8 mouse cellular contexts compared by ENCODE assay signal in genomic region chr7:46013266-46014010, GRCm38 (mm10). TPM values are rescaled to one million over a fixed set of nuclear protein-coding genes. Genes with fewer than 3 reads are reported as not detected.
DNase-seq lines count a peak whose midpoint lies in the region; ATAC-seq lines count a peak whose summit lies in the region.

No protein-coding gene starts in this region.

- H3K27me3 ChIP-seq in embryonic facial prominence, embryonic 11.5 days (ENCODE audit: control insufficient read depth, insufficient read depth, low read length), result no peaks in the 10 kb centered on the region
- H3K27me3 ChIP-seq in heart, embryonic 12.5 days (replicated peaks), result peaks cover 2% of the 10 kb centered on the region; the same call in 1 of the 2 replicates
- H3K27me3 ChIP-seq in midbrain, embryonic 12.5 days, result no peaks in the 10 kb centered on the region

- H3K36me3 ChIP-seq in embryonic facial prominence, embryonic 11.5 days (replicated peaks; ENCODE audit: control insufficient read depth, insufficient read depth, low read depth, low read length), result no peaks in the 10 kb centered on the region
- no peaks in the 10 kb centered on the region for H3K36me3 ChIP-seq in heart, embryonic 12.5 days
- no peaks in the 10 kb centered on the region for H3K36me3 ChIP-seq in midbrain, embryonic 12.5 days

- H3K27ac ChIP-seq in embryonic facial prominence, embryonic 11.5 days (replicated peaks; ENCODE audit: low read depth, low read length), result peak overlapping the region; percentile 67
- no peak overlapping the region for H3K27ac ChIP-seq in heart, embryonic 12.5 days (ENCODE audit: poor library complexity, severe bottlenecking)
- 0 out of 2 replicates have a peak overlapping the region, but pooled peaks have one; percentile 11 for H3K27ac ChIP-seq in midbrain, embryonic 12.5 days (replicated peaks)

- 10% methylated on average over 9 of the region's 9 CpGs for WGBS in embryonic facial prominence, embryonic 11.5 days
- WGBS in heart, embryonic 12.5 days, result 19% methylated on average over 9 of the region's 9 CpGs
- 13% methylated on average over 9 of the region's 9 CpGs for WGBS in midbrain, embryonic 12.5 days

- peak; percentile 77 for ATAC-seq in embryonic facial prominence, embryonic 11.5 days (replicated peaks; ENCODE audit: insufficient number of reproducible peaks, low FRiP score, low TSS enrichment, low read depth)
- peak; percentile 37; the same call in 1 of the 2 replicates for ATAC-seq in heart, embryonic 12.5 days (ENCODE audit: insufficient number of reproducible peaks, low FRiP score)
- no peak for ATAC-seq in midbrain, embryonic 12.5 days (ENCODE audit: low FRiP score, low read depth)

- no peak overlapping the region for H3K4me2 ChIP-seq in embryonic facial prominence, embryonic 11.5 days (ENCODE audit: low read depth, low read length)
- H3K4me2 ChIP-seq in heart, embryonic 12.5 days, result no peak overlapping the region
- no peak overlapping the region for H3K4me2 ChIP-seq in midbrain, embryonic 12.5 days (replicated peaks)

- DNase-seq in left cerebral cortex, adult 18-20 months (ENCODE audit: low spot score in 2 of 2), result peak; percentile 37 to 57
- DNase-seq in left cerebral cortex, adult 11 months (ENCODE audit: low spot score), result no peak
- DNase-seq in embryonic facial prominence, embryonic 11.5 days (ENCODE audit: low spot score), result peak; percentile 83
- peak; percentile 16 to 24 for DNase-seq in layer of hippocampus, postnatal 10 days (ENCODE audit: low spot score in 2 of 2)
- DNase-seq in spleen, postnatal 36 days (ENCODE audit: low spot score in 2 of 2), result no peak
- no peak for DNase-seq in thymus, postnatal 25 days

- no peak overlapping the region for H3K9ac ChIP-seq in embryonic facial prominence, embryonic 11.5 days (replicated peaks; ENCODE audit: low read length)
- no peak overlapping the region for H3K9ac ChIP-seq in heart, embryonic 12.5 days
- no peak overlapping the region for H3K9ac ChIP-seq in midbrain, embryonic 12.5 days (replicated peaks)

- no peak overlapping the region for H3K4me3 ChIP-seq in embryonic facial prominence, embryonic 11.5 days (ENCODE audit: low read depth, low read length)
- no peak overlapping the region for H3K4me3 ChIP-seq in heart, embryonic 12.5 days
- H3K4me3 ChIP-seq in midbrain, embryonic 12.5 days, result no peak overlapping the region

- H3K9me3 ChIP-seq in embryonic facial prominence, embryonic 11.5 days (replicated peaks; ENCODE audit: control insufficient read depth, low read length), result no peaks in the 10 kb centered on the region
- no peaks in the 10 kb centered on the region for H3K9me3 ChIP-seq in heart, embryonic 12.5 days (replicated peaks)
- H3K9me3 ChIP-seq in midbrain, embryonic 12.5 days, result no peaks in the 10 kb centered on the region

- H3K4me1 ChIP-seq in embryonic facial prominence, embryonic 11.5 days (ENCODE audit: control insufficient read depth, insufficient read depth, low read length), result peaks cover 5% of the 10 kb centered on the region
- H3K4me1 ChIP-seq in heart, embryonic 12.5 days (replicated peaks), result peaks cover 13% of the 10 kb centered on the region
- H3K4me1 ChIP-seq in midbrain, embryonic 12.5 days, result peaks cover 14% of the 10 kb centered on the region

RNA-seq across cellular contexts. Expression of gene Abcc6, which starts 16.7 kb away (rescaled TPM):
- total RNA-seq in left cerebral cortex, adult 18-20 months (2021), result 1 to 10 TPM; 1.4 to 2.5 TPM
- 0.04 and 0.18 TPM in 2 replicates for polyA plus RNA-seq in embryonic facial prominence, embryonic 11.5 days (2014; fragmentation: Nextera tagmentation; extraction: Ambion mirVana)
- 0.06 and 0.22 TPM in 2 replicates for polyA plus RNA-seq in heart, embryonic 12.5 days (2016; fragmentation: Nextera tagmentation; extraction: Ambion mirVana)
- 1 to 10 TPM; 3.3 to 6.0 TPM for total RNA-seq in layer of hippocampus, postnatal 10 days (2021)
- polyA plus RNA-seq in midbrain, embryonic 12.5 days (2016; fragmentation: Nextera tagmentation; extraction: Ambion mirVana), result 0.58 and 0.59 TPM in 2 replicates

RNA-seq across cellular contexts. Expression of gene Nomo1, which starts 20.1 kb away (rescaled TPM):
- total RNA-seq in left cerebral cortex, adult 18-20 months (2021), result 100 to 1,000 TPM; 105 to 106 TPM
- 11.3 and 11.8 TPM in 2 replicates for polyA plus RNA-seq in embryonic facial prominence, embryonic 11.5 days (2014; fragmentation: Nextera tagmentation; extraction: Ambion mirVana)
- 47.8 and 54.4 TPM in 2 replicates for polyA plus RNA-seq in heart, embryonic 12.5 days (2016; fragmentation: Nextera tagmentation; extraction: Ambion mirVana)
- 100 to 1,000 TPM; 109 to 113 TPM for total RNA-seq in layer of hippocampus, postnatal 10 days (2021)
- polyA plus RNA-seq in midbrain, embryonic 12.5 days (2016; fragmentation: Nextera tagmentation; extraction: Ambion mirVana), result 30.2 and 35.8 TPM in 2 replicates

Comparison
In these comparisons a context has a peak if more than half of its experiments do, and no peak if none do; other contexts are left out.
1. DNase-seq: peak in left cerebral cortex, adult 18-20 months (2 of 2), embryonic facial prominence, embryonic 11.5 days (single experiment) and layer of hippocampus, postnatal 10 days (2 of 2); none in left cerebral cortex, adult 11 months (single experiment), spleen, postnatal 36 days (0 of 2) and thymus, postnatal 25 days (single experiment).